In the genomic region with DNA sequence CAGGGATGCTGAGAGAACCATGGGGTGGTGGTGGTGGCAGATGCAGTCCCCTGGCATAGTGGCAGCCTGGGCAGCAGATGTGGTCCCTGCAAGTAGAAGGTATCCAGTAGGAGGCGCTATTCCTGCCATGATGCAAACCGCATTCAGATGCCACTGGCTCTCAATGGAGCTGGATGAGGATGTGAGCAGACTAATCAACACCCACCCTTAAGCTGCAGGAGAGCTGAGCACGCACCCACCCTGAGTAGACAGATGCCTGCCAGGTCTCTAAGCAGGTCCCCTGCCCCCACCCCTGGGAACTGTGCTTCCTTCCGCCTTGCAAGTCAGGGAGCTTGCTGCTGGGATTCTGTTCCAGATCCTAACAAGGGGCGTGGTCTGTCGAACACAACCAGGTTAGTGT, we compare ENCODE assay signal across 8 mouse cellular contexts. TPM values are rescaled to one million over a fixed set of nuclear protein-coding genes. Genes with fewer than 3 reads are reported as not detected.
A peak's percentile ranks its signal among the peaks of the same experiment; 100 is the strongest.
DNase-seq lines count a peak whose midpoint lies in the region; ATAC-seq and TF ChIP-seq lines count a peak whose summit lies in the region.
"Had no signal": no experiment of that assay in that cellular context is flagged by ENCODE, and none has a peak within 500 bp of the region (broad histone marks: within the 10 kb centered on the region; RNA-seq: fewer than 3 reads in every experiment).

No protein-coding gene starts in this region.

- no peak overlapping the region for H3K9ac ChIP-seq in liver, postnatal 0 days (replicated peaks)
- H3K9ac ChIP-seq in liver, embryonic 11.5 days (ENCODE audit: low read depth, low read length) = no peak overlapping the region
- H3K9ac ChIP-seq in hindbrain, embryonic 12.5 days = no peak overlapping the region
- H3K9ac ChIP-seq in midbrain, embryonic 16.5 days (ENCODE audit: low read depth, low read length) = no peak overlapping the region

- TF ChIP-seq EP300 in liver, postnatal 0 days (IDR thresholded peaks at IDR 0.05; ENCODE audit: low read depth) = no peak

- no peaks in the 10 kb centered on the region for H3K9me3 ChIP-seq in liver, postnatal 0 days (ENCODE audit: low read length)
- H3K9me3 ChIP-seq in liver, embryonic 11.5 days (ENCODE audit: control insufficient read depth, low read length) = no peaks in the 10 kb centered on the region
- peaks cover 7% of the 10 kb centered on the region; the same call in 1 of the 2 replicates for H3K9me3 ChIP-seq in hindbrain, embryonic 12.5 days (replicated peaks)
- peaks cover 6% of the 10 kb centered on the region; the same call in 1 of the 2 replicates for H3K9me3 ChIP-seq in midbrain, embryonic 16.5 days (replicated peaks; ENCODE audit: control insufficient read depth, low read length, poor library complexity, severe bottlenecking)

- no peak overlapping the region for H3K4me3 ChIP-seq in liver, postnatal 0 days (ENCODE audit: low read depth, low read length)
- H3K4me3 ChIP-seq in liver, embryonic 11.5 days (ENCODE audit: low read depth, low read length) = no peak overlapping the region
- no peak overlapping the region for H3K4me3 ChIP-seq in bone marrow macrophage, adult 2 months (ENCODE audit: insufficient read depth, low read length)
- no peak overlapping the region for H3K4me3 ChIP-seq in hindbrain, embryonic 12.5 days
- H3K4me3 ChIP-seq in midbrain, embryonic 16.5 days (ENCODE audit: low read depth, low read length) = no peak overlapping the region
- H3K4me3 ChIP-seq: myocyte had no signal

- H3K27me3 ChIP-seq in liver, postnatal 0 days (ENCODE audit: insufficient read depth, low read length) = 0 out of 2 replicates have a peak, but pooled peaks cover 2% of the 10 kb centered on the region
- no peaks in the 10 kb centered on the region for H3K27me3 ChIP-seq in liver, embryonic 11.5 days (replicated peaks; ENCODE audit: control insufficient read depth, insufficient read depth, low read length)
- H3K27me3 ChIP-seq in hindbrain, embryonic 12.5 days = no peaks in the 10 kb centered on the region; the same call in 1 of the 2 replicates
- H3K27me3 ChIP-seq in midbrain, embryonic 16.5 days (ENCODE audit: control insufficient read depth, insufficient read depth, low read depth, low read length) = no peaks in the 10 kb centered on the region

- H3K36me3 ChIP-seq in liver, postnatal 0 days (replicated peaks; ENCODE audit: insufficient read depth, low read length) = no peaks in the 10 kb centered on the region
- no peaks in the 10 kb centered on the region for H3K36me3 ChIP-seq in liver, embryonic 11.5 days (ENCODE audit: control insufficient read depth, insufficient read depth, low read length)
- no peaks in the 10 kb centered on the region for H3K36me3 ChIP-seq in hindbrain, embryonic 12.5 days
- 0 out of 2 replicates have a peak, but pooled peaks cover 3% of the 10 kb centered on the region for H3K36me3 ChIP-seq in midbrain, embryonic 16.5 days (ENCODE audit: control insufficient read depth, insufficient read depth, low read length)

- no peak for DNase-seq in liver, postnatal 0 days
- DNase-seq in liver, embryonic 11.5 days (ENCODE audit: low spot score) = no peak
- DNase-seq in spleen, postnatal 10 days (ENCODE audit: low spot score in 2 of 2) = no peak

- no peak for TF ChIP-seq POLR2A in bone marrow macrophage, adult 2 months (IDR thresholded peaks at IDR 0.05; ENCODE audit: borderline replicate concordance, low read depth, low read length)

- TF ChIP-seq CTCF in liver, postnatal 0 days (IDR thresholded peaks at IDR 0.05; ENCODE audit: low read depth) = peak; percentile 48
- 0 out of 2 replicates have a peak, but pooled peaks have one; percentile 28 for TF ChIP-seq CTCF in bone marrow macrophage, adult 2 months (IDR thresholded peaks at IDR 0.05; ENCODE audit: low read depth, low read length)

- WGBS in liver, postnatal 0 days (ENCODE audit: insufficient replicate concordance) = 55% methylated on average over 6 of the region's 6 CpGs
- 31% methylated on average over 6 of the region's 6 CpGs for WGBS in liver, embryonic 11.5 days
- 57% methylated on average over 6 of the region's 6 CpGs for WGBS in hindbrain, embryonic 12.5 days
- 51% methylated on average over 6 of the region's 6 CpGs for WGBS in midbrain, embryonic 16.5 days

- ATAC-seq in liver, postnatal 0 days = no peak
- no peak for ATAC-seq in liver, embryonic 11.5 days (replicated peaks; ENCODE audit: low FRiP score)
- ATAC-seq in hindbrain, embryonic 12.5 days (ENCODE audit: low FRiP score) = no peak
- peak; percentile 54 for ATAC-seq in midbrain, embryonic 16.5 days
- ATAC-seq in megakaryocyte progenitor cell, adult 5-6 weeks (replicated peaks; ENCODE audit: poor library complexity) = no peak

- no peak overlapping the region for H3K4me2 ChIP-seq in liver, postnatal 0 days (ENCODE audit: low read depth, low read length)
- no peak overlapping the region for H3K4me2 ChIP-seq in liver, embryonic 11.5 days
- no peak overlapping the region for H3K4me2 ChIP-seq in hindbrain, embryonic 12.5 days (replicated peaks)
- H3K4me2 ChIP-seq in midbrain, embryonic 16.5 days (ENCODE audit: low read length) = no peak overlapping the region

- peaks cover 3% of the 10 kb centered on the region; the same call in 1 of the 2 replicates for H3K4me1 ChIP-seq in liver, postnatal 0 days (ENCODE audit: insufficient read depth)
- no peaks in the 10 kb centered on the region for H3K4me1 ChIP-seq in liver, embryonic 11.5 days (replicated peaks; ENCODE audit: control insufficient read depth, insufficient read depth, low read length)
- H3K4me1 ChIP-seq in bone marrow macrophage, adult 2 months (ENCODE audit: control insufficient read depth, insufficient read depth, low read length) = no peaks in the 10 kb centered on the region
- peaks cover 27% of the 10 kb centered on the region for H3K4me1 ChIP-seq in hindbrain, embryonic 12.5 days
- peaks cover 23% of the 10 kb centered on the region for H3K4me1 ChIP-seq in midbrain, embryonic 16.5 days (ENCODE audit: control insufficient read depth, insufficient read depth, low read length)

- no peak overlapping the region for H3K27ac ChIP-seq in liver, postnatal 0 days (ENCODE audit: low read depth)
- no peak overlapping the region for H3K27ac ChIP-seq in liver, embryonic 11.5 days (ENCODE audit: low read depth, low read length)
- H3K27ac ChIP-seq in bone marrow macrophage, adult 2 months (ENCODE audit: insufficient read depth, low read depth, low read length) = no peak overlapping the region
- H3K27ac ChIP-seq in hindbrain, embryonic 12.5 days = peak overlapping the region; percentile 9; the same call in 1 of the 2 replicates
- peak overlapping the region; percentile 62 for H3K27ac ChIP-seq in midbrain, embryonic 16.5 days (ENCODE audit: low read length)

RNA-seq across cellular contexts. Expression of gene Shisal1, which starts 53.6 kb away (rescaled TPM):
- 0.05 and 0.11 TPM in 2 replicates for polyA plus RNA-seq in liver, postnatal 0 days (2015; fragmentation: Nextera tagmentation; extraction: Ambion mirVana)
- polyA plus RNA-seq in liver, embryonic 11.5 days (2014; fragmentation: Nextera tagmentation; extraction: Ambion mirVana) = 0.25 and 0.51 TPM in 2 replicates
- polyA plus RNA-seq in bone marrow macrophage, adult 2 months (2012; ENCODE audit: insufficient read depth, insufficient read length, missing spikeins) = 0.12 TPM in 1 of 2 replicates, not detected in the other
- 9.4 and 10.8 TPM in 2 replicates for polyA plus RNA-seq in hindbrain, embryonic 12.5 days (2016; fragmentation: Nextera tagmentation; extraction: Ambion mirVana)
- polyA plus RNA-seq in midbrain, embryonic 16.5 days (2015; fragmentation: Nextera tagmentation; extraction: Ambion mirVana) = 20.3 and 24.1 TPM in 2 replicates
- not detected in 2 replicates for total RNA-seq in megakaryocyte progenitor cell, adult 5-6 weeks (2015)
- total RNA-seq in megakaryocyte progenitor cell, adult 5-6 weeks (2017) = not detected in 2 replicates

Comparison
In these comparisons a context has a peak if more than half of its experiments do, and no peak if none do; other contexts are left out.
1. H3K27ac ChIP-seq: peak in hindbrain, embryonic 12.5 days (single experiment) and midbrain, embryonic 16.5 days (single experiment); none in liver, postnatal 0 days (single experiment), liver, embryonic 11.5 days (single experiment) and bone marrow macrophage, adult 2 months (single experiment).